Mouse (Mus musculus): ENCODE measurements at regions not wholly inside any gene's neighbourhood (a gene's known extent, or its start where the extent isn't known, plus 50 kb on each side); places are given as distances from the start of the nearest gene placed in this dataset.

DNA sequence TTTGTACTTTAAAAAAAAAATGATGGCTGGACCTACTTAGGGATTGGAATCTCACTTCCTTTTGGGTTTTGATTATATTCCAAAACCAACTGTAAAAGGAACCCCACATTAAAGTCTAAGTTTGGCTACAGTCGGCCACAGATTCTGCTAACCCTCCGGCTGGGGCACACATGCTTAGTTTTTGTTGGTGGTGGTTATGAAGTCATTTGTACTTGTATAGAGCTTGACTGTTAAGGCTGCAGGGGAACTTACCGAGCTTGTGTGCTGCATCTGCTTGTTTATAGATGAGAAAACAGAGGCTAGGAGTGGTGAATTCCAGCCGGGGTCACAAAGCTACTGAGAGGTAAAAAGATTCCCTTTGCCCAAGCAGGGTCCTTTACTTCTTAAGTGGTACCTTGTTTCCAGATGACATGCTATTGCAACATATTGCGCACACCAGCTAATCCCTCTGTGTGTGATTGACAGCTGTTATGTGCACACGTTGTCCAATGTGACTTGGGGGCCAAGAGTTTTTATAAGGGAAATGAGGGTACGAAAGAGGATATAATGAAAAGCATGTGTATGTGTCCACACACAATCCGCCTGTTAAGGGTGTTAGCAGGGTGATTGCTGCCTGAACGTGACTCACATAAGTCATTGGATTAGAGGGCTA lies 169.8 kb downstream of the Enc1 start:
- TF ChIP-seq GATA1 (IDR thresholded peaks at IDR 0.05; ENCODE audit: low read length), result no peak

DNA sequence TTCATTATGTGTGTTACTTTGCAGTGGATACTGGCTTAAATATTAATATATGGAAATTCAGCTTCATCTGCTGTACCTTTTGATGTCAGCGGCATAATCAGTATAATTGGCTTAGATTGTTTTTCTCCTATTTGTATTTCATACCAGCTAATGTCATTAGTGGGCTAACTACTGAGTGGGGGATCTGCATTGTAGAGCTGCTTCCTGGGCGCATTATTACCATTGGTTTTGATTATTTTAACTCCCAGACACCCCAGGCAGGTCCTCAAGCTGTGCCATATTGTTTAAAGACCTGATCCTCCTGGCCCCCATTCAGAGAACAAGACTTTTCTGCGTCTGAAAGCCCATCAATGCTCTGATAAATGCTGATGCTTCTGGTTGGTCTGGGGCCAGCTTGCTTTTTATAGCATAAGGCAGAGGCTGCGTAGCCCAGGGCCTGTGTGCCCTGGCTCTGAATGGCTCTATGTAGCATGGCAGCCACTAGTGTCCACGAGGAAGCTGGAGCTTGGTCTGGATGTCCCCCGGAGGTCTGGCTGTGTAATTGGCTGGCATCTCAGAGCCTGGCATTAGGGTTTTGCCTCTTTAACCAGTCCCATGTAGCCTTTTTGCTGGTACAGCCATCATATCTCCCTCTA lies 169.1 kb downstream of the Enc1 start:
- TF ChIP-seq GATA1 (IDR thresholded peaks at IDR 0.05; ENCODE audit: low read length), result no peak

DNA sequence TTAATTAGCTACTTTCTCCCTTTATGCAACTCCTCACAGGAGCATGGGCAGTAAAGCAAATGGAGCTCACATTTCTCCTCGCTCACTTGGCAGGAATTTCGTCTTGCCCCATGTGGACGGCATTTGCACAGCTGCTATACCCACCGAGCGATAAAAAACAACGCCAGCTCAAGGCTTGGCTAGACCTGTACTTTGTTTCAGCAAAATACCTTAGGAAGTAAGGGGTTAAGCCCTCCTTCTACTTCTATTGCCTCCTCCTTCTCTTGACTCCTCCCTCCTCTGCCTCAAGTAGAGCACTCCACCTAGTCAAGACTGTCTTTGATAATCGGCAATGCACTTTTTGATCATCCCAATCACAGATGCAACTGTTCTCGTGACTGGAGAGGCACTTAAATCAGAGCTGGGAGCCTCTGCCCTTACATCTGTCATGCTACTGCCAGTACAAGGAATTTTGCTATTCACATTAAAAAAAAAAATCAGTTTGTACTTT lies 168.4 kb downstream of the Enc1 start:
- TF ChIP-seq GATA1 (IDR thresholded peaks at IDR 0.05; ENCODE audit: low read length), result no peak

DNA sequence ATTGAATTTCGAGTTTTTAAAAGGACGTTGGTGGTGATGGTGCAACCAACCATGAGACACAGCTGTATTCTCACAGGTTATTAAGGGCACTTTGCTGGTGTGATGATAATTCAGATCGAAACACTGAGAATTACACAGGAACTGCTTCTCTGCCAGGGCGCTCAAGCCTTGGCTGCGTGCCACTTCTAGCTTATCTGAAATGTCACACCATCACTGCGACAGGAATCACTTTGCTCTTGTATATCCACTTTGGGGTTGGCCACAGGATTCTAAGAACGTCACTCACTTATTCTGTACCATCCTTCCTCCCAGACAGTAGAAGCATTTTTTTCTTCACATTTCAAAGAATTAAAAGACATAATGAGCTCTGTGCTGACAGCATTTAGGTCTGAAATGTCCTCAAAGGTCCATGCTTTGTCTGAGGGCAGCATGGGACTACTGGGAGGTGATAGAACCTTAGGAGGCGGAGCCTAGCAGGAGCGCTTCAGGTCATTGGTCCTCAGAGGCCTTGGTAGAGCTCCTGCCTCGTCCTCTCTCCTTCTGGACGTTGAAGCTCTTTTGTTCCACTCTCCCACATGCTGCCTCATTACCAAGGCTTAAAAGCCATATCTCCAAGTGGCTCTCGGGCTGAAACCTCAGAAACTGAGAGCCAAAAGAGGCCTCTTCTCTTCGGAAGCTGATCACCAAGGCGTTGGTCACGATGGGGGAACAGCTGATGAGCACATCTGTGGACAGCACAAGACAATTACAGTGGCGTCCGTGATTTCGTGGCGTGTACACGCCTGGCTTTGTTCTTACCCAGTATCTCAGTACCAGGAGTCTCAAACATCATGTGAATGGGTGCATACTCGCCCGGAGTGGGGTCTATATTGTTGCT lies 167.7 kb downstream of the Enc1 start:
- no peak for TF ChIP-seq GATA1 (IDR thresholded peaks at IDR 0.05; ENCODE audit: low read length)

DNA sequence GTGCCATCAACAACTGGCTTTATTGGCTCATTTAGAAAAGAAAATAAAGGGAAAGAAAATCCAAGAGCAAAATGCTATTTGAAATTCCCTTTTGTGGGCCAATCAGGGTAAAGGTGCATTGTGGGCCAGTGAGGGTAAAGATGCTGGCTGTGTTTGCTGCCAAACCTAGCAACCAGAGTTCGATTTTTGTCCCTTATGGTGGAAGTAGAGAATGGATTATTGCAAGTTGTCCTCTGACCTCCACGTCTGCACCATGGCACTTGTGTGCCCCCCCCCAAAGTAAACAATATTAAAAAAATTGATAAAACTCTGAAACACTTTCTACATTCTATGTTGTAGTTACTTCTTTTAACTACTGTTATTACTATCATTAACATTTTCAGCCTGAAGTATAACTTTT lies 166.9 kb downstream of the Enc1 start:
- TF ChIP-seq GATA1 (IDR thresholded peaks at IDR 0.05; ENCODE audit: low read length), result no peak

DNA sequence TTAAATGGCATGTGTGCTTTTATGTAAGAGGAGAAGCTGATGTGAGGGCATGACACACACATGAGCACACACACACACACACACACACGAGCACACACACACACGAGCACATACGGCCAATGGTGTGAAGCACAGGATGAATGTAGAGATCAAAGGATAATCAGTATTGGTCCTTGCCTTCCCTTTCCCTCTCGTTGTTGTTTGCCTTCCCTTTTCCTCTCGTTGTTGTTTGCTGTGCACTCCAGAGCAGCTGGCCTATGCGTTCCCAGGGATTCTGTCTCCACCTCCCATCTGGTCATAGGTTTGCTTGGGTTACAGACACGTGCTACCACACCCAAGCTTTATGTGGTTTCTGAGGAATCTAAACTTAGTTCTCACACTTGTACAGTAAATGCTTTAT lies 165.8 kb downstream of the Enc1 start:
- TF ChIP-seq GATA1 (IDR thresholded peaks at IDR 0.05; ENCODE audit: low read length), result no peak

DNA sequence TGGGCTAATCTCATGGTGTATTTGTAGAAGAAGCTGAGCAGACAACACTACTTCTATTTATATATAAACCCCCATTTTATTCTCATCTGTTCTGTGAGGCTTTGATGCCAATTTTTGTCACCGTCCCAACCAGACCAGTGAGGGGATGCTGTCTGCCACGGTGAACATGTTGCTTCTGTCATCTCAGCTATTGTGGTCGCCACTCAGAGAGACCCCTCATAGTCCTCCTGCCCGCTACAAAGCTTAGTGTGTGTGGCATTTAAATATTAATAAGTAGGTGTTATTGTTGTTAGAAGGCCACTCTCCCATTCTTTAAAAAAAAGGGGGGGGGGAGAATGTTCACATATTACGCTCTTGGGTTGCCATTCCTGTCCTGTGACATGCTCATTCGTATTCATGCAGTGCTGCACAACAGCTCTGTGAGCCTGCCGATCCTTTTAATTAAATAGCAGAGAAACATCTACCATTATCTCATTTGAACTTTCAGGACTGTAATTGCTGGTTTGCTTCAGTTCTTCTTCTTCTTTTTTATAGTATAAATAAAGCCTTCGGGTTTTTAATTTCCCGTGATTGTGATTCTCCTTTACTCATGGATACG lies 161.4 kb downstream of the Enc1 start:
- TF ChIP-seq GATA1 (IDR thresholded peaks at IDR 0.05; ENCODE audit: low read length), result no peak

DNA sequence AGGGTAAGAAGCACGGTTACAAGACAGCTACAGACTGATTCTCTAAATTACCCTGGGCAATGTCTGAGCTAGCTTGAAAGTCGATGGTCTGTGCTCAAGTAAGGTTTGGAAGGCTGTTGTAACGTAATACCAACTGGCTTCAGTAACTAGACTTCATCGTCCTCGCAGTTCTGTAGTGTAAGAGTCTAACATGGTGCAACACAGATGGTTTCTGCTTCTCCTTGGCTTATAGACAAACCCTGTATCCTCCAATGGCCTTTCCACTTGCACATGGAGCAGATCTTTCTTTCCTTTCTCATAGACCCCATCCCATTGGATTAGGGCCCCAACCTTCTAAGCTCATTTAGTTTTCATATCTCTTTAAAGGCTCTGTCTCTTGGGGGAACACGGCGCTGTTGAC lies 160.7 kb downstream of the Enc1 start:
- no peak for TF ChIP-seq GATA1 (IDR thresholded peaks at IDR 0.05; ENCODE audit: low read length)

DNA sequence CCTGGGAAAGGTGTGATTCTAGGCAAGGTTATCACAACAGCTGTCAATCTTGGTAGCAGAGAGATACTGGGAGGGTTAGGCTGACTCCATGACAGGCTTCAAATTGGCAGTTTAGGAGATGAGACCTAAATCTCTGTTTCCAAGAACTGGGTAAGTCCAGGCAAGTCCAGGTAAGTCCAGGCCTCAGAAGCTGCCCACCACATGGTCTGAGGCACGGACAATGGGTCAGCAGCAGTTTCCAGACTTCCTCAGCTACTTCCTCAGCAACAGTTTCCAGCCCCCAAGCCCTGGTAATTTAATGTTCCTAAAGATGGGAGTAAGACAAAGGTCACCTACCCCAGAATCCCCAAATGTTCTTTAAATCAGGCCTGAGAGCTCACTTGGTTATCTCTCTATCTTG lies 157.1 kb downstream of the Enc1 start:
- TF ChIP-seq GATA1 (IDR thresholded peaks at IDR 0.05; ENCODE audit: low read length), result no peak

DNA sequence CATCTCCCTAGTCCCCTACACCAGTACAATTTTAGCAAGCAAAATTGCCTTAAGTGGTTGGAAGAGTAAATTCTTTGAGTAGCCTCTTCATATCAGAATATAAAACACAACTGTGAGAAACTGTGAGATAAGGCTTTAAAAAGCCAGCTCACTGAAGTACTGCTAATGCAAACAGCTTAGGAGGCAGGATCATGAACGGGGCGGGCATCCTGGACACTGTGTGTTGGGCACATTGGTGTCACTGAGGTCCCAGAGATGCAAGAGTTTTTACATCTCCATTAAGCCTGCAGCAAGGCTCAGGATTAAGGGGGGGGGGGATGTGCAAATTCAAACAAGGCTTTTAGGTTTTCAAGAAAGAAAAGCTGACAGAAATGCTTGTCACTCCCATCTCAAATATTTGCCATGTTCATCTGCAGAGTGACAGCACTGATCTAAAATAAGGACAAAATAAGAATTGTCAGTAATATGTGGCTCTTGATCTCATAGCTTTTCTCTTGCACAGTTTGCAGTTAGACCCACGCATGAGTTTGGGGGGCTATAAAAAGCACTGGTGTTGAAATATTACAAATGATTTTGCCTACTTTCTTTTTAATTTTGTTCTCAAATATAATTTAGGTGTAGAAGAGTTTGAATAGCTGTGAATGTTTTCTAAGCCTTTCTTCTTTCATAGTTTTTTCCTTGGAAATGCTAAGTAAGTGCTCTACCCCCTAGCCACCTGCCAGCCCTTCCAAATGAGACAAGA lies 156.2 kb downstream of the Enc1 start:
- TF ChIP-seq GATA1 (IDR thresholded peaks at IDR 0.05; ENCODE audit: low read length), result no peak

DNA sequence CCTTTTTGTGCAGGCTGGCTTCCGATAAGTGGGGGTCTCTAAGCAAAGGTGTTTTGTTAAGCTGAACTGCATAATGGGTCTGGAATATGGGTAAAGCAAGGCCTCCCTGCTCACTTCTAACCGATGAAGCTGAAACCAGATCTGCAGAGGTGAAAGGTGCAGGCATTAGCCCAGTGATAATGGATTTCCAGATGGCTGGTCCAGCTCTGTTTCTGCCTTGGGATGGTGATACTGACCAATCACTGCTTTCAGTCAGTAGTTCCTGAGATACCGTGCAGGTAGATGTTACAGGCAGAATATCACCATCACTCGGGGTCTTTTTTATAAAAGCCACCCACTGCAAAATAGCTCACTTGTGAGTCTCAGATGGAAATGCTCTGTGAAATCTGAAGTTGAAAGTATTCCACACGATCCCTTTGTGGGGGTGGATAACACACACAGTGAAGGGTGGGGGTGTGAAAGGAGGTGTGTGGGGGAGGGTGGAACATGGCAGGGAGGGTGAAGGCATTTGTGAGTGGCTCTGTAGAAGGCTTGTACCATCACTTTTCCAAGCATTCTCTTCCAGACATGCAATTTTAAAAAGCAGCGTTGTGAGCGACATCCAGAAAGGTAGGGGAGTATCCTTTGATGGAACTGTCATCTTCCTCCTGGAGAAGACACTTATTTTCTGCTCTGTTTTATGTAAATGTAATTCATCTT lies 154.0 kb downstream of the Enc1 start:
- no peak for TF ChIP-seq GATA1 (IDR thresholded peaks at IDR 0.05; ENCODE audit: low read length)

DNA sequence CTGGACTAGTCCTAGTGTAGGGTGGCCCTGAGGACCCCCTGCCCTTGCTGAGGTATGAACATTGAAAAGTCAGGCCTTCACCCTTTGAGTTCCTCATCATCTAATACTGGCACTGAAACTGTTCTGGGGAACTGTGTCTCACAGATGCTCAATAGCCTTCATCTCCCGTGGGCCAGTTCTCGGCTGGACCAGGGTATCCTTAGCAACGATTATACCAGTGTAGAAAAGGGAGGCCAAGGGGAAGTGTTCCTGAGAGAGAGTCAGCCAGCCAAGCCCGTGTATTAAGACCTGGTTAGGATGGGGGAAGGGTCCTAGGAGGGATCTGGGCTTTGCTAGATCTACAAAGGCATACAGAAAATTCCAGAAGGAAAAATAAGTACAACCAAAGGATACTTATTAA lies 153.2 kb downstream of the Enc1 start:
- no peak for TF ChIP-seq GATA1 (IDR thresholded peaks at IDR 0.05; ENCODE audit: low read length)

DNA sequence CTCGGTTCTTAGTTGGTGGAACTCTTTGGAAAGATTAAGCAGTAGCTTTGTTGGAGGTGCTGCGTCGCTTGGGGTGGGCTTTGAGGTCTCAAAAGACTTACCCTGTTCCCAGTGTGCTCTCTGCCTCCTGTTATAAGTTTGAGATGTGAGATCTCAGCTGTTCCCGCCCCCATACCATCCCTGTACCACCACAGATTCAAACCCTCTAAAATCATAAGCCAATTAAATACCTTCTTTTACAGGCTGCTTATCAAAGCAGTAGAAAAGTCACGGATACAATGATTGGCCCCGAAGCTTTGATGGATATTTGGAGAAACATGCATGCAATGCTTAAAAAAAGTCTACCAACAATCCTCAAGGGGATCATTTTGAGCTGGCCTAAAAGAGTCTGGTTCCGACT lies 152.6 kb downstream of the Enc1 start:
- no peak for TF ChIP-seq GATA1 (IDR thresholded peaks at IDR 0.05; ENCODE audit: low read length)

DNA sequence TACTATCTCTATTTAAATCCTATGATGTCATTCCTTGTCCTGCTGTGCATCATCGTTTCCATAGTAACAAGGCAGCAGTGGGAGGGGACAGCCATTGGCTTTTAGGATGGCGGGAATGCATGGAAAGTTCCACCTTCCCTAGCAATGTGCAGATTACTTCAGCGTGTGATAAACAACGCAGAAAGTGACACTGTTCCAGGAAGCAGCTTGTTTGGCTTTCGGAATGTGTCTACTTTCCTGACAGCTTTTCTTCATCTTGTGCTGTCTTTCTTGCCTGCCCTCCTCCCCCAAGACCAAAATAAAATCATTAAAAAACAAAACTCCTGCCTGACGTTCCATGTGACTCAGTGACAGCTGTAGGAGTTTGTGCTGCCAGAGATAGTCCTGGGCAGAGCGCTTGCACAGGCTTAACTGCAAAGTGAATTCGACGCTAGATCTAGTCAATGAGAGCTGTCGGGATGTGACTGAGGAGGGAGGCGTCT lies 149.6 kb downstream of the Enc1 start:
- TF ChIP-seq GATA1 (IDR thresholded peaks at IDR 0.05; ENCODE audit: low read length), result no peak
